Mouse (Mus musculus) left cerebral cortex, adult 8-10 months (tissue): ENCODE measurements around the gene Abtb1. TPM values are rescaled to one million over a fixed set of nuclear protein-coding genes. Genes with fewer than 3 reads are reported as not detected.
A peak's percentile ranks its signal among the peaks of the same experiment; 100 is the strongest.

Experiments used
- DNase-seq, 2 experiments: peaks; one replicate each; pipeline ENCODE4 v3.0.0; 2022; ENCODE audit warnings: low spot score in 2 of 2
- total RNA-seq, 4 experiments: library from RNA; stranded (reverse); gene quantifications; 2 replicates each; pipeline ENCODE4 v1.2.4; 2022

Abtb1 gene
- total RNA-seq, 4 experiments from 2014 or later, result 38.1 to 45.4 (median 43.1) TPM

DNA sequence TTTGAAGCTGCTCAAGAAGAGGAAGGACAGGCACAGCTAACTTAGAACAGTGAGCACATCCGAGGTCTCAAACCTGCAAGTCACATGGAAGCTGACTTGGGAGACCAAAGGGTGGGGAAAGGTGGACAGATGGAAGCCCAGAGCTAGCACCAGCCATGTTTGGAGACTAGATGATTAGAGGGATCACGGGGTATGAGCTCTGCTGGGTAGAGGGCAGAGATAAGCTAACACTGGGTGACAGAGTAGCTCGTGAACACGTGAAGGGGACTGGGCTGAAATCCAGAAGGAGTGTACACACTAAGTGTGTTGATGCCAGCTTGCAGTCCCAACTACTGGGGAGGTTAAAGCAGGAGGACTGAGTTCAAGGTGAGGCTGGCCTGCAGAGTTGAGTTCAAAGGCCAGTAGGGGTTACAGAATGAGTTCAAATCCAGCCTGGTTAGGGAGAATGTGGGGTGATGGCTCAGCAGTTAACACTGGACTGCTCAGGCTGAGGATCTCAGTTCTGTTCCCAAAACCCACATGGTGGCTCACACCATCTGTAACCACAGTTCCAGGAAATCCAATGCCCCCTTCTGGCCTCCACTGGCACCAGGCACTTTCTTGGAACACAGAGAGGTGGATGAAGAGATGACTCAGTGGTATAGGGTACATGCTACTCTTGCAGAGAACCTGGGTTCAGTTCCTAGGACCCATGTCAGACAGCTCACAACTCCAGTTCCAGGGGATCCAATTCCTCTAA, 37.7 kb downstream of the Abtb1 start:
- DNase-seq, result no peak

DNA sequence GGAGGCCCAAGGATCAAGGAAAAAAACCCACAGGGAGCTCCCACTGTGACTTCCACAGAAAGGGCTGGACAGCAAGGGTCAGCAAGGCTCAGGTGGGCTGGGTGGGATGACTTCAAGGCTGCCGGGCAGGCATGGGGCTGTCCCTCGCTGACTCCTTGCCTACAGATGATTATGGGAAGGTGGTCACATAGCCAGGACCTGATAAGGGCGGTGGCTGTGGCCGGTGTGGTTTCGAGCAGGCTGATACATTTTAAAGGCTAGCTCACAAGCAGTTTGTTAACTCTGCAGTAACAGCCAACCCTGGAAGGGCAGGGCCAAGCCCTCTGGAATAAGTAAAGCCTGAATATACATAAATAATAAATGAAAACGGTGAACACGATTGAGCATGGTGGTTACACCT, 38.7 kb downstream of the Abtb1 start:
- no peak for DNase-seq

DNA sequence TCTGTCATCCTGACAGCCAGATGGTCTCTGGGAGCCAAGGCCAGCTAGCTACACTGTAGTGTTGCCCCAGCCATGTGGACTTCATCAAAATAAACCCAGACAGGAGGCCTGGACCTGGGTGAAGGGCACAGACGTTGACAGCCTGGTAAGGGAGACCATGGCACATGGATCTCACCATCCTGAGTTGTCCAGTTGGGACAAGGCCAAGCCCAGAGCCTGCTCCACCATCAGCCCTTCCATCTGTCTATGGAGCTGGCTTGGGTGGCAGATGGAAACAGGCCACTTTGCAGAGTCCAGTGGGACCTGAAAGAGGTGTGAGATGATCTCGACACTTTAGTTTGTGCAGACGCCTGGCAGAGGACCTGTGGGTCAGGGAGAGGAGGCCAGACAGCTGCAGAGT, 41.0 kb downstream of the Abtb1 start:
- DNase-seq, result no peak

DNA sequence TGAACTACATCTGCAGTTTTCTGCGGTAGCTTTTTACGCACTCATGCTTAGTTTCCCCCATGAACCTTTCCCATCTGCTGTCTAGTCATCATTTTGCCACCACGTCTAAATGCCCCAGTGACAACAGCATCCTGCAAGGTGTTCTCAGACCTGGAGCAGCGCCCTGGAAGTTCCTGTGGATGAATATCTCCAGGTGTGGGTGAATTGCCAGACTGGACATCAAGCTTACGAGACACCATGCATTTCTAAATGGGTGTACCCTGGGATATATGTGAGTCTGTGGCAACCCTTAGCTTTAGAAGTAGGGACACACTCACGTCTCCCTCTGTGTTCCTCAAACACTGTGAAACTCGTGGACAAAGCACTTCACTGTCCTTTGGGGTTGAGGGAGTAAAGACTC, 41.6 kb downstream of the Abtb1 start:
- DNase-seq, result no peak

DNA sequence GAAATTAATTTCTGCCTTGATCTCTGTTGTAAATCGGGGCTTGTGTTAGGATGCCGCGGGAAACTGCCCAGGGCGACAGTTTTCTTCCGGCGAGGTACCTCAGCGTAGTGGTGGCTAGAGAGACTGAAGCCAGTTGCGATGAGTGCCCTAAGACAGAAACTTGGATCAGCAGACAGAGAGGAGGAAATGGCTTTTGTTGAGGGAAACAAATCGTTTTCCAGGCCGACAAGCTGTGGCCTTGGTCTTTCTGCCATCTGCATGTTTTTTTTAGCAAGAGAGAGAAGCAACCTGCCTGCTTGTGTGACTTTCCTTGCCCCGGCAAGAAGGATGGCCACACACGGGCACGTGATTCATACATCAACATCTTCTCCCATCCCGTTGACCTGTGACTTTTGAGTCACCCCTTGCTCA, 47.2 kb downstream of the Abtb1 start:
- no peak for DNase-seq

DNA sequence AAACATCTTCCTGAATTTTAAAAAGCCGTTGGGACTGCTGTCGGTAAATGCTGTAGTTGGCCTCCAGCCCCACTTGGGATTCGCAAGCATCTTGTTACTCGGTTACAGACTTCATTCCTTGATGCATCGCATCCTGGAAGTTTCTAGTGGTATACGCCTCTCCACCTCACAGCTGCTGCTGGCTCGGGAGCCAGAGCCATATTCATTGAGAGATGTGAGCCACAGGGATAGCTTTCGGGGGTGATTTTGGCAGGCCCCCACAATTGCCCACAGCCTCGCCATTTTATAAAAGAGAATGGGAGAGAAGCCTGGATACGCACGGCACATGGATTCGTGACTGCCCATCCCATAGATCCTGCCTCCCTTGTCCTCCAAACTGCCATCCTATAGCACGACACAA, 47.9 kb downstream of the Abtb1 start:
- no peak for DNase-seq

DNA sequence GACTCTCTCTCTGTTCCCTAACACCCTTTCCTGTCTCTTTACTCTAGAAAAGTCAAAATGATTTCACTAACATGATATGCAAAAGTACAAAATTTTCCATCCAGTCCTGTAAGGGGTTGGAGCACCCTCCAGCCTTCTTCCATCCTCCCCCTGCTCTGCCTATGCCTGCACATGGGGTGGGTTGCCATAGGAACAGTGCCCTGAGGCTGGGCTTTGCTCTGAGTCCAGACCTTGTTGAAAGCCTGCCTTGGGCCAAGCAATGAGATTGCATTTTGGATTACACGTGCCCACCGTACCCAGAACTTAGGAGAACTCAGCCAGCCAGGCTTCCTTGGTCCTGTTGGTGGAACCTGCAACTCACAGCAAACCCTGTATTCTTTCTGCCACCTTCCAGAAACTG, 48.5 kb downstream of the Abtb1 start:
- DNase-seq, result no peak

DNA sequence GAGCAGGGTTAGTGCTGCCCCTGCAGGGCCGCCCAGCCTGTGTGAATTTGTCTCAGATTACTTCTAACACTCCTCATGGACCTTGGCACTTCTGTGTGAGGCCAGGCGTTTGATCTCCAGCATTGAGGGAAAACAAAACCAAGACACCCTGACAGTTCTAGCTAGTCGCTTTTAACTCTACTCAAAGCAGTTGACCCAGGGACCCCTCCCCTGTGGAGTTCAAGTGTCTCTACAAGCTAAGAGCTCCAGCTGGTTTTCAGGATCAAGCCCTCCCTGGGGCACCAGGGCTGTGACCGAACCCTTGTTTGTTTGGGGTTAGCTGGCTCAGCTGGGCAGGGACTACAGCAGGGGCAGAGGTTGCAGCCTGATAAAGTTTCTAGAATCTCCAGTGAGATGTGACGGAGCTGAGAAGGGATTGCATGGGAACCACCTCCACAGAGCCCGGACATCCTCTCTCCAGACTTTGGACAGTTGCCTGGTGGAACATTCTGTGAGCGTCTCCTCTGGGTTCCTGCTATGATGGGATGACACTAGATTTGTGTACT, 49.6 kb downstream of the Abtb1 start:
- no peak for DNase-seq

DNA sequence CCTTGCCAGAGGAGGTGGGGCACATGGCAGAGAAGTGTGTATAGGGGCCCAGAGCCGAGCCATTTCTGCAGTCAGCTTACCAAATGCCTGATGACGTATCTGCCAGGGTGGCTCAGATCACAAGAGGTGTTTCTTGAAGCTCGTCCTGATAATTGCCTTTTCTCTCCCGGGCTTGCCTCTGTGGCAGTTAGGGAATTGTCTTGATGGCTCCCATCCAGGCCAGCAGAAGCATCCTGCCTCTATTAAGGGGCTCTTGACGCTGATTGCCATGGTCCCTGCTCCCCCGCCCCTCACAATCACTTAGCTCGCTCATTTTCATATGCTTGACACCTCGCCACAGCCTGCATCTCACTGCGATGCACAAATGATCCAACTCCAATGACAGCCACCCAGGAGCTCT, 50.5 kb downstream of the Abtb1 start:
- no peak for DNase-seq

DNA sequence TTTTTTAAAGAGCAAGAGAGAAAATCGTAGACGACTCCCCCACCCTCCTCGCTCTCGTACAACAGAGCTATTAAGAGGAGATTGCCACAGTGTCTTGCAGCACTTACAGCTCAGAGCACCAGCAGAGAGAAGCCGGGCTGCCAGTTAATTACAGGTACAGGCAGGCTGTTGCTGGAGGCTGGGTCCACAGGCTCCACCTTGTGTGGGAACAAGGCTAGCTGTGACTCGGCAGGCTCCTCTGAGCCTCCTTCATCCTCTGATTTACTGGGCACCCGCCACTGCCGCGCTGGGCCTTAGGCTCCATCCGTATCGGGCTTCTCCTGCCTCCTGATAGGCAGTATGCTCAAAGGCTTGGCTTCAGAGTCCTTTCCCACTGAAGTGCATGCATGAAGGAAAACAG, 53.6 kb downstream of the Abtb1 start:
- DNase-seq, result no peak

DNA sequence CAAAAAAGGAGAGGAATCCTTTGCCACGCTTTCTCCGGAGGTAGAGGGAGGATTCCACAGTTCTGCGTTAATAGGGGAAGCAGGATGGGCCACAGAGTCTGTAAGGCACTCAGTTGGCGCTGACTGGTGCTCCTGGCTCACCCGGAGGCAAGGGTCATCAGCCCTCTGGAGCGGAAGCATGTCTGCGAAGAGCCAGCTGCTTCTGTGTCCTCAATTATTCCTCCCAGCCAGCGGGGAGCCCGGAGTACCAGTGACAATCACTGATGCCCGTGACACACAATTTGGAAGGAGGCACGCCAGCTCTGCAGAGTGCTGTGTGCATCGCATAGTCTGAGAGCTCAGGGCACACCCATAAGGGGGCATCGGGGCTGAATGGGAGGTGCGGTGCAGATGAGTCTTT, 54.3 kb downstream of the Abtb1 start:
- no peak for DNase-seq

DNA sequence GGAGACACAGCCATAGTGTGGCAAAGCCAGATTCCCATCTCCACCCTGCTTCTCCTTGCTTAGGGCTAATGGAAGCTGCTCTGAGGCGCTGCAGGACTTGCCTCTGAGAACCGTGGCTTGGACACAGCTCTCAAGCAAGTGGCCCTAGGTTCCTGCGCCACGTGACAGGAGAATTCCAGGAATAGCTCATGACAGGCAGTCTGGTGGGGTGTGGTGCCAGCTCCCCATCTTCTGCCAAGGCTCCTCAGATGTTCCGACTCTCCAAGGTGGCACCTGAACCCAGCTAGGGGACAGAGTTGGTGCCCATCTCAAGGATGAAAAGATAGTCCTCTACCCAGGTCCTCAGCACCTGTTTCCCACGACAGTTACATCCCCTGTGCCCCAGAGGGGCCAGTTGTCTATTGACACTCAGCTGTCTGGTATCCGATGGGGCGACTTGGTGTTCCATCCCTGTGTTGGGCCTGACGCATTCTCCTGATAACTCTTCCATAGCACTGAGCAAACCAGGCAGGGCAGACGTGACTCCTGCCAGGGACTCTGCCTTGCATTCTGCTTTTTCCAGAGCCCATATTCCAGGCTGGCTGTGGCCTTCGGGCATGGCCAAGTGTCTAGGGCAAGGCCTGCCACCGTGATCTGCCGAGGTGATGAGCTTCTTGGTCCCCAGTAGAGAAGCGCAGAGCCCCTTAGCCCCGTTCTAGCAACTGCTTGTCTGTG, 54.9 kb downstream of the Abtb1 start:
- peak in 1 of 2 experiments; percentile 67 for DNase-seq

Other genes with a start within 250 kb of the Abtb1 start
- 1 to 10 TPM in 1 of 4 experiments, under 1 TPM in 3; 0.39 to 1.7 (median 0.93) TPM for gene Kbtbd12, start 204.0 kb downstream of the Abtb1 start, total RNA-seq
- gene Mgll, start 117.6 kb downstream of the Abtb1 start, total RNA-seq, result 100 to 1,000 TPM; 167 to 184 (median 176) TPM
- 100 to 1,000 TPM; 190 to 207 (median 195) TPM for gene Podxl2, start 33.1 kb upstream of the Abtb1 start, total RNA-seq
- 1 to 10 TPM; 4.0 to 9.0 (median 4.6) TPM for gene Mcm2, start 56.8 kb upstream of the Abtb1 start, total RNA-seq
- 10 to 100 TPM; 43.9 to 53.4 (median 47.6) TPM for gene Tpra1, start 60.3 kb upstream of the Abtb1 start, total RNA-seq